Mouse (Mus musculus) erythroblast, embryonic 14.5 days (primary cell): ENCODE measurements around the gene Nav2. TPM values are rescaled to one million over a fixed set of nuclear protein-coding genes. Genes with fewer than 3 reads are reported as not detected.

Experiments used
- H3K27me3 ChIP-seq: 2 replicates; pipeline ENCODE4 v1.6.1; 2012; ENCODE audit warnings: inconsistent platforms; ENCODE audit not compliant: control insufficient read depth
- H3K36me3 ChIP-seq: 2 replicates; pipeline ENCODE4 v1.6.1; 2012; ENCODE audit warnings: mild to moderate bottlenecking, inconsistent platforms; ENCODE audit not compliant: control insufficient read depth
- H3K4me1 ChIP-seq: 2 replicates; pipeline ENCODE4 v1.6.1; 2012; ENCODE audit warnings: inconsistent platforms; ENCODE audit not compliant: control insufficient read depth
- H3K4me3 ChIP-seq: replicated peaks from 2 replicates; pipeline ENCODE3; 2012; ENCODE audit warnings: moderate library complexity, mild to moderate bottlenecking, inconsistent platforms
- H3K9me3 ChIP-seq: 2 replicates; pipeline ENCODE4 v1.6.1; 2012; ENCODE audit warnings: low read length, inconsistent platforms, mixed read lengths; ENCODE audit not compliant: control insufficient read depth
- GATA1 ChIP-seq: IDR thresholded peaks from 2 replicates; pipeline ENCODE4 v1.6.1; 2012; ENCODE audit warnings: low read length, inconsistent platforms, mixed read lengths
- TAL1 ChIP-seq: IDR thresholded peaks from 3 replicates; pipeline ENCODE4 v1.6.1; 2012; ENCODE audit warnings: low read length, inconsistent platforms, mixed read lengths
- polyA plus RNA-seq: library from polyadenylated mRNA; stranded (reverse); fragments of >175 nt; gene quantifications from 2 replicates; pipeline ENCODE4 v1.2.3, GENCODE M21; 2012

Nav2 gene
- polyA plus RNA-seq, 1 experiment, result 0.11 TPM

DNA sequence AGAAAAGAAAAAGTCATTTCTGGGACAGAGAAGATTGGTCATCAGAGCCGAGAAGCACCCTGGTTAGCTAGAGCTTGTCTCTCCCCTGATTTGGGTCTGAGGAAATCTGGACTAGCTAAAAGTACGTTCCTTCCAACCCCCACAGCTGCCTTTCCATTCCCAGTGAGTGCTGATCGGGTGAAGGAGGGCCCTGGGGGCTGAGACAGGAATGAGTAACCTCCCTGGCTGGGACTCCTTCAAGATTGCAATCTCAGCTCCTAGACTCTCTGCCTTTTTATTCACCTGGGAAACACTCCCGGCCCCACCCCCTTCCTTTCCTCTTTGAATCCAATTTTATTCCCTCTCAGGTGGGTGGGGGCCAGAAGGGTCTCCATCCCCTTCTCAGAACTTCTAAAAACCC is 612.8 kb downstream of the Nav2 start:
- Histone ChIP-seq H3K4me1 (no peaks in the 10 kb centered on the region), H3K27me3 (peaks cover 15% of the 10 kb centered on the region), H3K4me3 (no peak overlapping the region), H3K9me3 (no peaks in the 10 kb centered on the region), H3K36me3 (no peaks in the 10 kb centered on the region)
- TF ChIP-seq TAL1 (no peak), GATA1 (no peak)

DNA sequence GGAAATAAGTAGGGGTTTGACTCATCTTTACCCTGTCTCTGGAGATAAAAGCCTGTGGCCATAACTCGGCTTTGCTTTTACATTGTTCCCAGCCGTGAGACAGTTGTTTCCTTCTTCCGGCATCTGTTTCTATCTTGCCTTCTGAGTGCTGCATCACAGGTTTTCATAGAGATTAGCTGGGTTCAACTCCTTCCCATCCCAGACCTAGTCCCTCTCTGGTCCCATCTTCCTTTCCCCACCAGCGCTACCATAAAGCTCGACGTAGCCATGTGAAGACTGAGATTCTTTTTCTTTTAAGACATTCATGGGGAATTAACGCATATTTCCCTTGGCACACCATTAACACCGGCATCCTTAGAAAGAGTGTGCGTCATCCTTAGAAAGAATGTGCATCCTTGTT is 613.5 kb downstream of the Nav2 start:
- H3K4me1 ChIP-seq, result no peaks in the 10 kb centered on the region
- H3K4me3 ChIP-seq, result no peak overlapping the region
- H3K36me3 ChIP-seq, result no peaks in the 10 kb centered on the region
- peaks cover 15% of the 10 kb centered on the region for H3K27me3 ChIP-seq
- H3K9me3 ChIP-seq, result no peaks in the 10 kb centered on the region
- TF ChIP-seq GATA1, result no peak
- TF ChIP-seq TAL1, result no peak

GRCm38 (mm10) chr7:49522411-49523114 is 614.0 kb downstream of the Nav2 start:
- TF ChIP-seq GATA1, result no peak
- TF ChIP-seq TAL1, result no peak
- H3K4me3 ChIP-seq, result peak overlapping the region; percentile 34
- H3K27me3 ChIP-seq, result peaks cover 15% of the 10 kb centered on the region
- H3K9me3 ChIP-seq, result no peaks in the 10 kb centered on the region
- no peaks in the 10 kb centered on the region for H3K36me3 ChIP-seq
- no peaks in the 10 kb centered on the region for H3K4me1 ChIP-seq

GRCm38 (mm10) chr7:49523115-49523445 is 614.6 kb downstream of the Nav2 start:
- peak overlapping the region; percentile 34 for H3K4me3 ChIP-seq

DNA sequence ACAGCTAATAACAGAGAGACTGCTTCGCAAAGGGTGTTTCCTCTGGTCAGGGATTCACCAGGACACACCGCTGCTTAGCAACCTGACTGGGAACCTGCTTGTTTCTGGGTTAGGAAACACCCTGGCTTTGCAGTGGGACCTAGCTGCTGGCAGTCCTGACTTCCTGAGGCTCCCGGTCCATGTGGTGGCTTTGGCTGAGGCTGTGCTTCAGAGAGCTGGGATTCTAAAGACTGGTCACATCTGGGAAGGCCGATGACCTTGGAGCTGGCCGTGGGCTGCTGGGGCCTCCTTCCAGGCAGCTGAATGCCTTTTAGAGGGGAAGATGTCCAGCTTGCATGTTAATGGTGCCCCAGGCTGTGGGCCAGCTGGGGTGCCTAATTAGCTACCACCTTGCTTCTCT is 615.2 kb downstream of the Nav2 start:
- Histone ChIP-seq H3K4me1 (no peaks in the 10 kb centered on the region), H3K4me3 (no peak overlapping the region), H3K27me3 (peaks cover 15% of the 10 kb centered on the region), H3K36me3 (no peaks in the 10 kb centered on the region), H3K9me3 (no peaks in the 10 kb centered on the region)
- TF ChIP-seq TAL1 (no peak), GATA1 (no peak)

More at GRCm38 (mm10) chr7:49523115-49523445, 614.6 kb downstream of the Nav2 start:
- Histone ChIP-seq H3K36me3 (no peaks in the 10 kb centered on the region), H3K4me1 (no peaks in the 10 kb centered on the region), H3K27me3 (peaks cover 15% of the 10 kb centered on the region), H3K9me3 (no peaks in the 10 kb centered on the region)
- TF ChIP-seq GATA1 (no peak), TAL1 (no peak)

- Histone ChIP-seq H3K36me3 (no peaks in the 10 kb centered on the region), H3K4me1 (no peaks in the 10 kb centered on the region), H3K4me3 (no peak overlapping the region), H3K9me3 (no peaks in the 10 kb centered on the region), H3K27me3 (peaks cover 15% of the 10 kb centered on the region)
- no peak for TF ChIP-seq GATA1
Observed at GRCm38 (mm10) chr7:49525348-49526100, 617.0 kb downstream of the Nav2 start.

DNA sequence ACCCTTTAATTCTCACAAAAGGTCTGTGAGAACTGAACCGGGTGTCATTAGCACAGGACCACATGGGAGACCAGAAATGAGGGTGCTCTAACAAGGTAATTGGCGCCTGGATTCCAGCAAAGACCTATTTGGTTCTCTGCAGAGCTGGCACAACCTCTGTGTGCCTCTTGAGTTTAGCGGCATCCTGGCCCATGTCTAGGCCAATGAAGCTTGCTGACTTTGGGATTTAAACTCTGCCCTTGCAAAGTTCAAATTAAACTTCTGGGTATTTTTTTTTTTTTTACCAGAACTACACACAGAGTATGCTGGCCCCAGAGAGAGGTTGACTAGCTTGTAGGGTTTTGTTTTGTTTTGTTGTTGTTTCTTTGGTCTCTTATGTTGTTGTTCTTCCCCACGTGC is 617.6 kb downstream of the Nav2 start:
- H3K9me3 ChIP-seq, result no peaks in the 10 kb centered on the region
- no peak overlapping the region for H3K4me3 ChIP-seq
- no peaks in the 10 kb centered on the region for H3K4me1 ChIP-seq
- TF ChIP-seq TAL1, result no peak
- TF ChIP-seq GATA1, result no peak
- H3K27me3 ChIP-seq, result peaks cover 15% of the 10 kb centered on the region
- H3K36me3 ChIP-seq, result no peaks in the 10 kb centered on the region

- Histone ChIP-seq H3K36me3 (no peaks in the 10 kb centered on the region), H3K9me3 (no peaks in the 10 kb centered on the region), H3K4me3 (no peak overlapping the region), H3K4me1 (no peaks in the 10 kb centered on the region), H3K27me3 (peaks cover 7% of the 10 kb centered on the region)
- no peak for TF ChIP-seq TAL1
- TF ChIP-seq GATA1, result no peak
Observed at GRCm38 (mm10) chr7:49527495-49527894, 619.0 kb downstream of the Nav2 start.

DNA sequence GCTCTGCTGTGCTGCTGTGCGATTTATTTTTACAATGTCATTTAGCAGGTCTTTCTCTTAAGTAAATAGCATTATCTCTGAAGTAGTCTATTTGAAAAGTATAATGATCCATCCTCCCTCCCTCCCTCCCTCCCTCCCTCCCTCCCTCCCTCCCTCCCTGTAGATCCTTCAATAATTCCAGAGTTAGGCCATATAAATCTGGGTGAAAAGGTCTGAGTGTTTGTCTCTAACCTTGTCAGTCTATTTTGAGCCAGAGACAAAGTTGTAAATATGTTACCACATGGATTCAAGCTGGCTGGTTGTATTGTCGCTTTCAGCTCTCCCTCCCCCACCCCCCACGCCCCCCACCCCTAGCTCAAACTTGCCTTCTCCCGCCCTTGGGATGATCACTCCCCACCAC is 619.4 kb downstream of the Nav2 start:
- Histone ChIP-seq H3K36me3 (no peaks in the 10 kb centered on the region), H3K9me3 (no peaks in the 10 kb centered on the region), H3K4me3 (no peak overlapping the region), H3K27me3 (peaks cover 2% of the 10 kb centered on the region; the same call in 1 of the 2 replicates), H3K4me1 (no peaks in the 10 kb centered on the region)
- no peak for TF ChIP-seq TAL1
- TF ChIP-seq GATA1, result no peak

DNA sequence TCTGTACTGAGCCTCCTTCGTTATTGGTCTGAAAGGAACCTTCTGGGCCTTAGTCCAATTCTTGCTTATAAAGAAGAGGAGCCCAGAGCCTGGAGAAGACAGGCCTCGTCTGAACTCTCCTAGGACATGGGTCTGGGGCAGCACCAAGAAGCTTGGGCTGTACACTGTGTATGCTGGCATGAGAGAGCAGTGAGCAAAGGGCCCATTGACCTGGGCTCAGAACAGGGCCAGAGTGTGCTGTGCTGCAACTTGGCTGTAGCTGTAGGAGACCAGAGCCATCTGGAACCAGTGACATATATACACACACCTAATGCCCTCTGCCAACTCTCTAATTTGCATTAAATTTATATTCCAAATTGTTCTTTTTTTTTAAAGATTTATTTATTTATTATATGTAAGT is 621.0 kb downstream of the Nav2 start:
- no peak overlapping the region for H3K4me3 ChIP-seq
- no peaks in the 10 kb centered on the region for H3K36me3 ChIP-seq
- TF ChIP-seq TAL1 (no peak), GATA1 (no peak)
- H3K27me3 ChIP-seq, result no peaks in the 10 kb centered on the region
- H3K9me3 ChIP-seq, result no peaks in the 10 kb centered on the region
- H3K4me1 ChIP-seq, result no peaks in the 10 kb centered on the region
